In the genomic region with DNA sequence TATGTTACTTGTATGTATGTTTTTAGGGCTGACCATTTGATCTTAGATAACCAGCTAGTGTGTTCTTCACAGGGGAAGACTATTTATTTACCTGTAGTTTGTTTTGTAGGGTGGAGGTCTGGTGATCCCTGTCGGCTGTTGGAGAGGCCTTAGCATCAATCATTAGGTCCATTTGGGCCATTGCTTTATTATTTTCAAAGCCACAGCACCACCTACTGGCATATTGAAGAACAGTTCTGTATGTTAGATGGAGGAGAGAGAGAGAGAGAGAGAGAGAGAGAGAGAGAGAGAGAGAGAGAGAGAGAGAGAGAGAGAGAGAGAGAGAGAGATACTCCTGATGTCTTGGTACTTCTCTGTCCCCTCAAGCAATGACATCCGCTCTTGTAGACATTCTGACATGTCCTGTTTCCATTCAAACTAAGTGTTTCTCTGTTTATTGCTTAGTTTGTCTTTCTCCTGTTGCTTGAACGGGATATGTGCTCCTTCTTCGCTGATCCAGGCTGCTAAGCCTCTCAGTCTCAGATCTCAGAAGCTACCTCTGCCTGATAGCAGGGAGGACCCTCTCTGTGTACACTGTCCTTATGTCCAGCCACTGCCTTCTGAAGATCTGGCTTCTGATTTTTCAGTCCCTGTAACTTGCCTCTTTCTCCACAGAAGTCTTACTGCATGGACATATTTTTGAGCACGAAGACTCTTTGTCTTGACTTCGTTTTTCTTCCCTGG, we compare ENCODE assay signal across 9 mouse cellular contexts. TPM values are rescaled to one million over a fixed set of nuclear protein-coding genes. Genes with fewer than 3 reads are reported as not detected.
DNase-seq lines count a peak whose midpoint lies in the region; ATAC-seq lines count a peak whose summit lies in the region.
"Had no signal": no experiment of that assay in that cellular context is flagged by ENCODE, and none has a peak within 500 bp of the region (broad histone marks: within the 10 kb centered on the region; RNA-seq: fewer than 3 reads in every experiment).

No protein-coding gene starts in this region.

- no peak overlapping the region for H3K4me2 ChIP-seq in limb, embryonic 11.5 days (ENCODE audit: low read depth, severe bottlenecking)
- H3K4me2 ChIP-seq in limb, embryonic 12.5 days: no peak overlapping the region
- no peak overlapping the region for H3K4me2 ChIP-seq in midbrain, embryonic 16.5 days (ENCODE audit: low read length)
- H3K4me2 ChIP-seq: embryonic facial prominence, embryonic 13.5 days had no signal

- H3K27ac ChIP-seq in limb, embryonic 11.5 days (replicated peaks; ENCODE audit: low read depth, low read length): no peak overlapping the region
- no peak overlapping the region for H3K27ac ChIP-seq in limb, embryonic 10.5 days
- H3K27ac ChIP-seq in embryonic facial prominence, embryonic 10.5 days (replicated peaks): no peak overlapping the region
- H3K27ac ChIP-seq in limb, embryonic 12.5 days: no peak overlapping the region
- H3K27ac ChIP-seq in midbrain, embryonic 16.5 days (ENCODE audit: low read length): no peak overlapping the region
- H3K27ac ChIP-seq: embryonic facial prominence, embryonic 13.5 days had no signal

- no peak overlapping the region for H3K4me3 ChIP-seq in limb, embryonic 11.5 days (ENCODE audit: low read depth, low read length)
- no peak overlapping the region for H3K4me3 ChIP-seq in limb, embryonic 10.5 days
- H3K4me3 ChIP-seq in embryonic facial prominence, embryonic 10.5 days: no peak overlapping the region
- H3K4me3 ChIP-seq in limb, embryonic 12.5 days (replicated peaks): no peak overlapping the region
- no peak overlapping the region for H3K4me3 ChIP-seq in midbrain, embryonic 16.5 days (ENCODE audit: low read depth, low read length)
- H3K4me3 ChIP-seq: embryonic facial prominence, embryonic 13.5 days had no signal

- H3K9ac ChIP-seq in limb, embryonic 11.5 days (ENCODE audit: low read length): no peak overlapping the region
- H3K9ac ChIP-seq in limb, embryonic 12.5 days (replicated peaks): no peak overlapping the region
- H3K9ac ChIP-seq in midbrain, embryonic 16.5 days (ENCODE audit: low read depth, low read length): no peak overlapping the region
- H3K9ac ChIP-seq: embryonic facial prominence, embryonic 13.5 days had no signal

- no peaks in the 10 kb centered on the region for H3K4me1 ChIP-seq in limb, embryonic 11.5 days (ENCODE audit: control insufficient read depth, insufficient read depth, low read length)
- H3K4me1 ChIP-seq in limb, embryonic 10.5 days: no peaks in the 10 kb centered on the region
- no peaks in the 10 kb centered on the region for H3K4me1 ChIP-seq in embryonic facial prominence, embryonic 10.5 days
- no peaks in the 10 kb centered on the region for H3K4me1 ChIP-seq in limb, embryonic 12.5 days (replicated peaks)
- no peaks in the 10 kb centered on the region for H3K4me1 ChIP-seq in midbrain, embryonic 16.5 days (ENCODE audit: control insufficient read depth, insufficient read depth, low read length)
- H3K4me1 ChIP-seq: embryonic facial prominence, embryonic 13.5 days had no signal

- H3K27me3 ChIP-seq in limb, embryonic 11.5 days (ENCODE audit: control insufficient read depth, insufficient read depth, low read length): no peaks in the 10 kb centered on the region
- 0 out of 2 replicates have a peak, but pooled peaks cover 10% of the 10 kb centered on the region for H3K27me3 ChIP-seq in limb, embryonic 10.5 days (ENCODE audit: low read depth, poor library complexity, severe bottlenecking)
- H3K27me3 ChIP-seq in embryonic facial prominence, embryonic 10.5 days (replicated peaks; ENCODE audit: low read depth, poor library complexity, severe bottlenecking): peaks cover 3% of the 10 kb centered on the region
- H3K27me3 ChIP-seq in limb, embryonic 12.5 days: peaks cover 19% of the 10 kb centered on the region
- H3K27me3 ChIP-seq in midbrain, embryonic 16.5 days (ENCODE audit: control insufficient read depth, insufficient read depth, low read depth, low read length): 0 out of 2 replicates have a peak, but pooled peaks cover 2% of the 10 kb centered on the region

- no peaks in the 10 kb centered on the region for H3K36me3 ChIP-seq in limb, embryonic 11.5 days (ENCODE audit: control insufficient read depth, insufficient read depth, low read length)
- no peaks in the 10 kb centered on the region for H3K36me3 ChIP-seq in limb, embryonic 10.5 days
- H3K36me3 ChIP-seq in embryonic facial prominence, embryonic 10.5 days (replicated peaks): no peaks in the 10 kb centered on the region
- no peaks in the 10 kb centered on the region for H3K36me3 ChIP-seq in limb, embryonic 12.5 days
- H3K36me3 ChIP-seq in midbrain, embryonic 16.5 days (ENCODE audit: control insufficient read depth, insufficient read depth, low read length): no peaks in the 10 kb centered on the region
- H3K36me3 ChIP-seq: embryonic facial prominence, embryonic 13.5 days had no signal

- ATAC-seq in limb, embryonic 11.5 days (ENCODE audit: insufficient number of reproducible peaks, low FRiP score, low TSS enrichment, low read depth): no peak
- peak; percentile 66 for ATAC-seq in limb, embryonic 12.5 days (ENCODE audit: insufficient number of reproducible peaks, insufficient read depth, low FRiP score, low TSS enrichment, low read depth)
- peak; percentile 58; the same call in 1 of the 2 replicates for ATAC-seq in midbrain, embryonic 16.5 days

- no peaks in the 10 kb centered on the region for H3K9me3 ChIP-seq in limb, embryonic 11.5 days (ENCODE audit: control insufficient read depth, low read length)
- H3K9me3 ChIP-seq in limb, embryonic 10.5 days (replicated peaks): no peaks in the 10 kb centered on the region
- H3K9me3 ChIP-seq in embryonic facial prominence, embryonic 10.5 days: no peaks in the 10 kb centered on the region
- no peaks in the 10 kb centered on the region for H3K9me3 ChIP-seq in limb, embryonic 12.5 days
- no peaks in the 10 kb centered on the region for H3K9me3 ChIP-seq in midbrain, embryonic 16.5 days (replicated peaks; ENCODE audit: control insufficient read depth, low read length, poor library complexity, severe bottlenecking)
- H3K9me3 ChIP-seq: embryonic facial prominence, embryonic 13.5 days had no signal

- DNase-seq in limb, embryonic 11.5 days (ENCODE audit: low spot score): peak; percentile 40
- DNase-seq in limb, embryonic 10.5 days (ENCODE audit: low spot score): no peak
- peak; percentile 67 for DNase-seq in ZHBTc4 (ENCODE audit: low read depth, low spot score)
- DNase-seq in embryonic facial prominence, embryonic 10.5 days (ENCODE audit: low spot score): peak; percentile 22
- DNase-seq in hindlimb bud, embryonic 11.5 days (ENCODE audit: extremely low spot score, low read depth, low spot score): peak; percentile 69
- no peak for DNase-seq in ovary, adult 18-20 months (ENCODE audit: low spot score)

- 48% methylated on average over 6 of the region's 6 CpGs for WGBS in limb, embryonic 11.5 days
- 47% methylated on average over 6 of the region's 6 CpGs for WGBS in limb, embryonic 10.5 days
- 42% methylated on average over 6 of the region's 6 CpGs for WGBS in embryonic facial prominence, embryonic 10.5 days
- WGBS in limb, embryonic 12.5 days: 47% methylated on average over 6 of the region's 6 CpGs
- WGBS in midbrain, embryonic 16.5 days: 37% methylated on average over 6 of the region's 6 CpGs

RNA-seq across cellular contexts. Expression of a gene that starts 52.9 kb away (rescaled TPM):
- polyA plus RNA-seq in limb, embryonic 11.5 days (2014; fragmentation: Nextera tagmentation; extraction: Ambion mirVana): 1.6 and 2.1 TPM in 2 replicates
- polyA plus RNA-seq in limb, embryonic 10.5 days (2016; fragmentation: Nextera tagmentation; extraction: Ambion mirVana): 1.7 and 2.0 TPM in 2 replicates
- polyA plus RNA-seq in embryonic facial prominence, embryonic 10.5 days (2016; fragmentation: Nextera tagmentation; extraction: Ambion mirVana): 2.7 and 3.9 TPM in 2 replicates
- 3.6 and 4.5 TPM in 2 replicates for polyA plus RNA-seq in limb, embryonic 12.5 days (2016; fragmentation: Nextera tagmentation; extraction: Ambion mirVana)
- 6.8 and 8.5 TPM in 2 replicates for polyA plus RNA-seq in midbrain, embryonic 16.5 days (2015; fragmentation: Nextera tagmentation; extraction: Ambion mirVana)

Comparison
In these comparisons a context has a peak if more than half of its experiments do, and no peak if none do; other contexts are left out.
1. DNase-seq: peak in limb, embryonic 11.5 days (single experiment), ZHBTc4 (single experiment), embryonic facial prominence, embryonic 10.5 days (single experiment) and hindlimb bud, embryonic 11.5 days (single experiment); none in limb, embryonic 10.5 days (single experiment) and ovary, adult 18-20 months (single experiment).